Comparison of ENCODE assay signal across 10 mouse cellular contexts in genomic region chr4:62890588-62891580, GRCm38 (mm10).
DNase-seq lines count a peak whose midpoint lies in the region; ATAC-seq and TF ChIP-seq lines count a peak whose summit lies in the region.
"Had no signal": no experiment of that assay in that cellular context is flagged by ENCODE, and none has a peak within 500 bp of the region (broad histone marks: within the 10 kb centered on the region; RNA-seq: fewer than 3 reads in every experiment).

No protein-coding gene starts in this region.

- H3K27me3 ChIP-seq in kidney, adult 2 months (replicated peaks; ENCODE audit: control insufficient read depth, insufficient read depth, low read length): no peaks in the 10 kb centered on the region
- H3K27me3 ChIP-seq in hindbrain, embryonic 15.5 days: no peaks in the 10 kb centered on the region

- DNase-seq in kidney, adult 2 months: peak; percentile 19
- DNase-seq in kidney, adult 9 months: no peak
- peak; percentile 66 for DNase-seq in adrenal gland, postnatal 14 days
- DNase-seq in left cerebral cortex, postnatal 4 days: no peak
- DNase-seq in ovary, adult 18-20 months (ENCODE audit: low spot score): no peak

- no peak overlapping the region for H3K4me3 ChIP-seq in kidney, adult 2 months (ENCODE audit: insufficient read depth, low read depth, low read length)
- H3K4me3 ChIP-seq in hindbrain, embryonic 15.5 days: no peak overlapping the region
- H3K4me3 ChIP-seq: forebrain, embryonic 12.5 days had no signal

- no peaks in the 10 kb centered on the region for H3K36me3 ChIP-seq in kidney, adult 2 months (ENCODE audit: control insufficient read depth, insufficient read depth, low read length)
- H3K36me3 ChIP-seq in hindbrain, embryonic 15.5 days: no peaks in the 10 kb centered on the region
- H3K36me3 ChIP-seq: forebrain, embryonic 12.5 days had no signal

- intact Hi-C loops in left cerebral cortex, postnatal 4 days (cut with DNase I): no loop called here

- 35% methylated on average over 21 of the region's 21 CpGs for WGBS in kidney, adult 2 months
- WGBS in hindbrain, embryonic 15.5 days: 43% methylated on average over 21 of the region's 21 CpGs

- peak; percentile 75; the same call in 1 of the 2 replicates for ATAC-seq in hindbrain, embryonic 15.5 days (ENCODE audit: low FRiP score, low read depth)
- peak; percentile 95 for ATAC-seq in megakaryocyte progenitor cell, adult 5-6 weeks (replicated peaks; ENCODE audit: poor library complexity)
- ATAC-seq in erythroblast, adult 5-6 weeks (replicated peaks; ENCODE audit: low FRiP score, poor library complexity, severe bottlenecking): no peak

- H3K27ac ChIP-seq in kidney, adult 2 months (ENCODE audit: insufficient read depth, low read depth, low read length): no peak overlapping the region
- no peak overlapping the region for H3K27ac ChIP-seq in hindbrain, embryonic 15.5 days (replicated peaks)
- H3K27ac ChIP-seq: forebrain, embryonic 12.5 days; liver, embryonic 14.5 days had no signal

- no peak for TF ChIP-seq POLR2A in kidney, adult 2 months (IDR thresholded peaks at IDR 0.05; ENCODE audit: low read depth, low read length)

- no peak for TF ChIP-seq CTCF in kidney, adult 2 months (conservative IDR thresholded peaks at IDR 0.05; ENCODE audit: insufficient read depth, insufficient read length, low read depth, low read length)

- peak overlapping the region; percentile 2; the same call in 1 of the 2 replicates for H3K4me2 ChIP-seq in hindbrain, embryonic 15.5 days
- H3K4me2 ChIP-seq: forebrain, embryonic 12.5 days had no signal

- H3K9ac ChIP-seq in hindbrain, embryonic 15.5 days: no peak overlapping the region
- H3K9ac ChIP-seq: forebrain, embryonic 12.5 days; liver, embryonic 14.5 days had no signal

- H3K9me3 ChIP-seq in hindbrain, embryonic 15.5 days: no peaks in the 10 kb centered on the region
- H3K9me3 ChIP-seq: forebrain, embryonic 12.5 days had no signal

- H3K4me1 ChIP-seq in kidney, adult 2 months (ENCODE audit: control insufficient read depth, insufficient read depth, low read length): no peaks in the 10 kb centered on the region
- peaks cover 8% of the 10 kb centered on the region for H3K4me1 ChIP-seq in hindbrain, embryonic 15.5 days (replicated peaks)

Comparison
In these comparisons a context has a peak if more than half of its experiments do, and no peak if none do; other contexts are left out.
1. DNase-seq: peak in kidney, adult 2 months (single experiment) and adrenal gland, postnatal 14 days (single experiment); none in kidney, adult 9 months (single experiment), left cerebral cortex, postnatal 4 days (single experiment) and ovary, adult 18-20 months (single experiment).